Mouse (Mus musculus) hindbrain, postnatal 0 days (tissue): ENCODE measurements around the gene Wdr75. TPM values are rescaled to one million over a fixed set of nuclear protein-coding genes. Genes with fewer than 3 reads are reported as not detected.

Experiments
- ATAC-seq: fragments of 200-750 bp; cut with Nextera tagmentation; 2 replicates; pipeline ENCODE4 v1.8.0; 2017; ENCODE audit warnings: mild to moderate bottlenecking, moderate TSS enrichment, moderate library complexity
- DNase-seq: peaks from one replicate; pipeline ENCODE4 v3.0.0-alpha.2; 2015; ENCODE audit warnings: low spot score
- H3K27ac ChIP-seq: fragments of 300-500 bp; sonication (generic); 2 replicates; pipeline ENCODE4 v1.5.1; 2014; ENCODE audit warnings: mild to moderate bottlenecking
- H3K27me3 ChIP-seq: fragments of 300-500 bp; sonication (generic); 2 replicates; pipeline ENCODE4 v1.6.1; 2014; ENCODE audit warnings: low read length, mixed read lengths; ENCODE audit not compliant: insufficient read depth
- H3K36me3 ChIP-seq: fragments of 300-500 bp; sonication (generic); 2 replicates; pipeline ENCODE4 v1.6.1; 2014; ENCODE audit warnings: low read length, mixed read lengths; ENCODE audit not compliant: insufficient read depth
- H3K4me1 ChIP-seq: fragments of 300-500 bp; sonication (generic); 2 replicates; pipeline ENCODE4 v1.6.1; 2014; ENCODE audit warnings: antibody characterized with exemption, low read length, mixed read lengths; ENCODE audit not compliant: insufficient read depth
- H3K4me2 ChIP-seq: fragments of 300-500 bp; sonication (generic); 2 replicates; pipeline ENCODE4 v1.6.1; 2014; ENCODE audit warnings: low read depth, mild to moderate bottlenecking, low read length, moderate library complexity, mixed read lengths
- H3K4me3 ChIP-seq: fragments of 300-500 bp; sonication (generic); 2 replicates; pipeline ENCODE4 v1.5.1; 2014; ENCODE audit warnings: low read length
- H3K9ac ChIP-seq: fragments of 300-500 bp; sonication (generic); replicated peaks from 2 replicates; pipeline ENCODE4 v1.6.1; 2014; ENCODE audit warnings: mild to moderate bottlenecking, low read length, moderate library complexity, mixed read lengths
- H3K9me3 ChIP-seq: fragments of 300-500 bp; sonication (generic); 2 replicates; pipeline ENCODE4 v1.6.1; 2016; ENCODE audit warnings: low read length, mixed read lengths
- CTCF ChIP-seq: IDR thresholded peaks from 2 replicates; pipeline ENCODE4 v1.5.1; 2016; ENCODE audit warnings: antibody characterized with exemption, control low read depth, low read depth
- WGBS: fragments of 180-500 bp; shearing (Covaris S2); extraction: QIAGEN DNeasy Blood & Tissue Kit; methylation state at CpG from one replicate; pipeline ENCODE4 v1.1.7; 2014; 5-methylcytosine and 5-hydroxymethylcytosine counted together
- polyA plus RNA-seq: library from polyadenylated mRNA; unstranded; fragments of >200 nt; fragmentation: Nextera tagmentation; extraction: Ambion mirVana; gene quantifications from 2 replicates; pipeline ENCODE4 v1.2.1, GENCODE M21; 2015
- total RNA-seq: library from RNA; depleted of rRNA; stranded (reverse); fragments of >200 nt; gene quantifications from 2 replicates; pipeline ENCODE4 v1.2.3, GENCODE M21; 2014

Wdr75 gene
- total and polyA plus RNA-seq, 2 experiments from 2014 or later, result 41.3 to 336 TPM

GRCm38 (mm10) chr1:45835362-45836063 is 40.5 kb downstream of the Wdr75 start:
- H3K27ac ChIP-seq, result no peak overlapping the region
- TF ChIP-seq CTCF, result no peak
- H3K36me3 ChIP-seq, result no peaks in the 10 kb centered on the region
- DNase-seq (no peak), ATAC-seq (no peak)
- no peak overlapping the region for H3K4me2 ChIP-seq
- no peak overlapping the region for H3K9ac ChIP-seq
- H3K27me3 ChIP-seq, result no peaks in the 10 kb centered on the region
- no peaks in the 10 kb centered on the region for H3K9me3 ChIP-seq
- H3K4me1 ChIP-seq, result no peaks in the 10 kb centered on the region
- 84% methylated on average over 4 of the region's 4 CpGs for WGBS
- no peak overlapping the region for H3K4me3 ChIP-seq

DNA sequence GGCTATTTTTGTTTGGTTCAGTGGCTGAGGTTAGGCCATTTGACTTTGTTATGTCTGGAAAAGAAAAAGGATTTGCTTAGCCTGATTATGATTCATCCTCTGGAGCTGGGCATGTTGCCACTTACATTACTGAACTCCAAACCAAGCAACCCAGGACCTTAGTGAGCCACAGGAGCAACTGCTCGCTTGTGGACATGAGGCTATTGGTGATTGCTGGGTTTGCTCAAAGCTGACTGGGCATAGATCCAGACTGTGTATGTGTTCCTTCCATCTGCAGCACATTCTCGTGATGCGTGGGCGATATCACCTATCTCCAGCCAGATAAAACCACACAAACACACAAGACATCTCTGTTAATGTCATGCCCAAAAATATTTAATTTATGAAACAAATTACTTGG is 42.8 kb downstream of the Wdr75 start:
- Histone ChIP-seq H3K27ac (no peak overlapping the region), H3K36me3 (no peaks in the 10 kb centered on the region), H3K4me3 (no peak overlapping the region), H3K4me1 (no peaks in the 10 kb centered on the region), H3K9me3 (no peaks in the 10 kb centered on the region), H3K27me3 (no peaks in the 10 kb centered on the region), H3K4me2 (no peak overlapping the region), H3K9ac (no peak overlapping the region)
- DNase-seq, result peak; percentile 68
- WGBS, result 40% methylated on average over 4 of the region's 4 CpGs
- no peak for TF ChIP-seq CTCF
- ATAC-seq, result peak; percentile 75; the same call in 1 of the 2 replicates

GRCm38 (mm10) chr1:45838271-45838670 is 43.3 kb downstream of the Wdr75 start:
- Histone ChIP-seq H3K4me3 (no peak overlapping the region), H3K9me3 (no peaks in the 10 kb centered on the region), H3K27me3 (no peaks in the 10 kb centered on the region), H3K4me1 (no peaks in the 10 kb centered on the region), H3K27ac (no peak overlapping the region), H3K9ac (no peak overlapping the region), H3K4me2 (no peak overlapping the region), H3K36me3 (no peaks in the 10 kb centered on the region)
- ATAC-seq, result no peak
- no peak for DNase-seq
- no peak for TF ChIP-seq CTCF

GRCm38 (mm10) chr1:45845466-45845865 is 50.5 kb downstream of the Wdr75 start:
- TF ChIP-seq CTCF, result no peak
- H3K4me1 ChIP-seq, result no peaks in the 10 kb centered on the region
- H3K27me3 ChIP-seq, result no peaks in the 10 kb centered on the region
- H3K27ac ChIP-seq, result no peak overlapping the region
- ATAC-seq (no peak), DNase-seq (no peak)
- H3K9ac ChIP-seq, result no peak overlapping the region
- no peaks in the 10 kb centered on the region for H3K36me3 ChIP-seq
- 98% methylated on average over 1 of the region's 1 CpGs for WGBS
- no peak overlapping the region for H3K4me2 ChIP-seq
- H3K4me3 ChIP-seq, result no peak overlapping the region
- 0 out of 2 replicates have a peak, but pooled peaks cover 3% of the 10 kb centered on the region for H3K9me3 ChIP-seq

DNA sequence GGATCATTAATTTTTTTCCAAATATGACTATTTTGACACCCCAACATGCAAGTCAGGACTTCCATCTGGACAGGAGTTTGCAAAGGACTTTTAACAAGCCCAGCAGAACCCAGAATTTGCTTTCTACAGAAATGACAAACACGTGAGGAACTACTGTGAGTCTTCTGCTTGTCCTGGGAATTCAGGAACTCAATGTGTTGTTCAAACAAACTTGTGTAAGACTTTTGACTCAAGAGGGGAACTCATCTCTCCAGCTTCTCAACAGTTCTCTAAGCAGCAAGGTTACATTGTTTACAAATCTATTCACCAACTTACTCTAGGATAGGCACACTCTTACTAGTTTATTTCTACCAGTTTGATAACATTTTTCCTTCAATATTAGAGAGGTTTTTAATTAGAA is 63.1 kb downstream of the Wdr75 start:
- DNase-seq, result no peak
- no peak for TF ChIP-seq CTCF
- WGBS, result 67% methylated on average over 1 of the region's 1 CpGs
- Histone ChIP-seq H3K9me3 (no peaks in the 10 kb centered on the region), H3K27ac (no peak overlapping the region), H3K4me1 (no peaks in the 10 kb centered on the region), H3K27me3 (no peaks in the 10 kb centered on the region), H3K4me2 (no peak overlapping the region), H3K36me3 (no peaks in the 10 kb centered on the region), H3K4me3 (no peak overlapping the region), H3K9ac (no peak overlapping the region)
- ATAC-seq, result no peak

GRCm38 (mm10) chr1:45860349-45860748 is 65.4 kb downstream of the Wdr75 start:
- H3K9ac ChIP-seq, result no peak overlapping the region
- peak; percentile 4 for DNase-seq
- 68% methylated on average over 5 of the region's 5 CpGs for WGBS

GRCm38 (mm10) chr1:45861162-45861561 is 66.2 kb downstream of the Wdr75 start:
- Histone ChIP-seq H3K9me3 (no peaks in the 10 kb centered on the region), H3K27me3 (no peaks in the 10 kb centered on the region), H3K27ac (no peak overlapping the region), H3K36me3 (no peaks in the 10 kb centered on the region), H3K9ac (no peak overlapping the region), H3K4me2 (no peak overlapping the region), H3K4me3 (no peak overlapping the region), H3K4me1 (no peaks in the 10 kb centered on the region)
- DNase-seq (no peak), ATAC-seq (no peak)
- no peak for TF ChIP-seq CTCF

More at GRCm38 (mm10) chr1:45860349-45860748, 65.4 kb downstream of the Wdr75 start:
- no peaks in the 10 kb centered on the region for H3K36me3 ChIP-seq
- no peak for ATAC-seq
- H3K9me3 ChIP-seq, result no peaks in the 10 kb centered on the region
- H3K27me3 ChIP-seq, result no peaks in the 10 kb centered on the region
- no peaks in the 10 kb centered on the region for H3K4me1 ChIP-seq
- H3K27ac ChIP-seq, result no peak overlapping the region
- no peak overlapping the region for H3K4me2 ChIP-seq
- H3K4me3 ChIP-seq, result no peak overlapping the region
- no peak for TF ChIP-seq CTCF
